Mouse (Mus musculus) heart, adult 2 months (tissue): ENCODE measurements at regions not wholly inside any gene's neighbourhood (a gene's known extent, or its start where the extent isn't known, plus 50 kb on each side); places are given as distances from the start of the nearest gene placed in this dataset.

Source experiments
- DNase-seq, 2 experiments: peaks; one replicate each; pipeline ENCODE4 v3.0.0; 2021
- H3K27ac ChIP-seq: fragments of 200-600 bp; 2 replicates; pipeline ENCODE4 v1.8.1; 2022
- H3K27me3 ChIP-seq: fragments of 200-500 bp; 2 replicates; pipeline ENCODE4 v1.6.1; 2012; ENCODE audit warnings: mild to moderate bottlenecking, low read length, inconsistent platforms, mixed read lengths; ENCODE audit not compliant: control insufficient read depth, insufficient read depth
- H3K36me3 ChIP-seq: fragments of 200-500 bp; 2 replicates; pipeline ENCODE4 v1.6.1; 2012; ENCODE audit warnings: low read length, inconsistent platforms; ENCODE audit not compliant: control insufficient read depth, insufficient read depth
- H3K4me1 ChIP-seq: fragments of 200-500 bp; 2 replicates; pipeline ENCODE4 v1.6.1; 2011; ENCODE audit warnings: low read length; ENCODE audit not compliant: control insufficient read depth, insufficient read depth
- H3K4me3 ChIP-seq: fragments of 200-600 bp; 2 replicates; pipeline ENCODE4 v1.8.1; 2022
- H3K79me2 ChIP-seq: fragments of 200-500 bp; replicated peaks from 2 replicates; pipeline ENCODE4 v1.6.1; 2012; ENCODE audit warnings: mild to moderate bottlenecking, inconsistent platforms, low read length, moderate library complexity, mixed read lengths; ENCODE audit not compliant: control insufficient read depth, insufficient read depth
- H3K9ac ChIP-seq: fragments of 200-500 bp; 2 replicates; pipeline ENCODE4 v1.6.1; 2012; ENCODE audit warnings: low read depth, mild to moderate bottlenecking, control low read depth, inconsistent platforms, low read length, mixed read lengths
- CTCF ChIP-seq: fragments of 200-600 bp; IDR thresholded peaks from 2 replicates; pipeline ENCODE4 v1.8.1; 2022; ENCODE audit warnings: antibody characterized with exemption, mild to moderate bottlenecking, moderate library complexity
- EP300 ChIP-seq: fragments of 200-500 bp; IDR thresholded peaks from 2 replicates; pipeline ENCODE4 v1.6.1; 2011; ENCODE audit warnings: low read depth, low read length, control low read depth; ENCODE audit not compliant: insufficient read depth
- POLR2A ChIP-seq: fragments of 200-500 bp; IDR thresholded peaks from 2 replicates; pipeline ENCODE4 v1.6.1; 2011; ENCODE audit warnings: mild to moderate bottlenecking, low read depth, low read length, control low read depth; ENCODE audit not compliant: insufficient read depth
- WGBS: fragments of 180-500 bp; shearing (Covaris S2); methylation state at CpG from one replicate; pipeline ENCODE4 v1.1.7; 2018; 5-methylcytosine and 5-hydroxymethylcytosine counted together
- intact Hi-C: fragments of 180-260 bp; cut with DNase I; formaldehyde crosslinking; loops from one replicate; pipeline ENCODE4 v1.15.1; 2025

- Histone ChIP-seq H3K9ac (no peak overlapping the region), H3K27ac (no peak overlapping the region), H3K4me3 (no peak overlapping the region), H3K36me3 (no peaks in the 10 kb centered on the region), H3K27me3 (no peaks in the 10 kb centered on the region), H3K79me2 (no peaks in the 10 kb centered on the region), H3K4me1 (no peaks in the 10 kb centered on the region)
- 65% methylated on average over 1 of the region's 1 CpGs for WGBS
- TF ChIP-seq EP300 (no peak), CTCF (no peak), POLR2A (no peak)
- no peak for DNase-seq
- intact Hi-C loops, result loop anchor here (5.0 kb wide), 1 partner anchor 74 kb away; no protein-coding TSS in a partner anchor
Observed at GRCm38 (mm10) chr1:73663546-73663945, 460.7 kb downstream of the Tns1 start.

- TF ChIP-seq POLR2A, result no peak
- TF ChIP-seq CTCF, result no peak
- TF ChIP-seq EP300, result no peak
- Histone ChIP-seq H3K36me3 (no peaks in the 10 kb centered on the region), H3K4me1 (peaks cover 9% of the 10 kb centered on the region), H3K4me3 (no peak overlapping the region), H3K27ac (no peak overlapping the region), H3K9ac (no peak overlapping the region), H3K27me3 (no peaks in the 10 kb centered on the region), H3K79me2 (no peaks in the 10 kb centered on the region)
- DNase-seq, result peak in 1 of 2 experiments; percentile 24
- WGBS, result 45% methylated on average over 3 of the region's 3 CpGs
- intact Hi-C loops, result no loop called here
Observed at GRCm38 (mm10) chr1:73645011-73645410, 479.2 kb downstream of the Tns1 start.

GRCm38 (mm10) chr1:73644394-73644793, 479.9 kb downstream of the Tns1 start:
- 39% methylated on average over 5 of the region's 5 CpGs for WGBS
- intact Hi-C loops, result no loop called here
- Histone ChIP-seq H3K36me3 (no peaks in the 10 kb centered on the region), H3K9ac (no peak overlapping the region), H3K79me2 (no peaks in the 10 kb centered on the region), H3K4me1 (peaks cover 9% of the 10 kb centered on the region), H3K27ac (0 out of 2 replicates have a peak overlapping the region, but pooled peaks have one; percentile 18), H3K4me3 (no peak overlapping the region), H3K27me3 (no peaks in the 10 kb centered on the region)
- TF ChIP-seq EP300, result no peak
- TF ChIP-seq POLR2A, result peak; percentile 27; the same call in 1 of the 2 replicates
- peak; percentile 33 to 53 for DNase-seq

GRCm38 (mm10) chr1:73643431-73643830, 480.8 kb downstream of the Tns1 start:
- intact Hi-C loops, result no loop called here
- Histone ChIP-seq H3K27me3 (no peaks in the 10 kb centered on the region), H3K4me3 (no peak overlapping the region), H3K27ac (no peak overlapping the region), H3K9ac (no peak overlapping the region), H3K79me2 (no peaks in the 10 kb centered on the region), H3K4me1 (peaks cover 9% of the 10 kb centered on the region), H3K36me3 (no peaks in the 10 kb centered on the region)
- no peak for TF ChIP-seq POLR2A
- TF ChIP-seq EP300, result no peak
- WGBS, result 79% methylated on average over 5 of the region's 5 CpGs
- no peak for DNase-seq

GRCm38 (mm10) chr1:73642691-73643109, 481.5 kb downstream of the Tns1 start:
- intact Hi-C loops, result no loop called here
- H3K4me3 ChIP-seq, result no peak overlapping the region
- H3K4me1 ChIP-seq, result peaks cover 9% of the 10 kb centered on the region
- no peak overlapping the region for H3K9ac ChIP-seq
- no peaks in the 10 kb centered on the region for H3K36me3 ChIP-seq
- H3K27ac ChIP-seq, result no peak overlapping the region
- no peaks in the 10 kb centered on the region for H3K79me2 ChIP-seq
- no peaks in the 10 kb centered on the region for H3K27me3 ChIP-seq
- no peak for DNase-seq
- 74% methylated on average over 7 of the region's 7 CpGs for WGBS
- TF ChIP-seq CTCF (no peak), EP300 (no peak), POLR2A (no peak)

DNA sequence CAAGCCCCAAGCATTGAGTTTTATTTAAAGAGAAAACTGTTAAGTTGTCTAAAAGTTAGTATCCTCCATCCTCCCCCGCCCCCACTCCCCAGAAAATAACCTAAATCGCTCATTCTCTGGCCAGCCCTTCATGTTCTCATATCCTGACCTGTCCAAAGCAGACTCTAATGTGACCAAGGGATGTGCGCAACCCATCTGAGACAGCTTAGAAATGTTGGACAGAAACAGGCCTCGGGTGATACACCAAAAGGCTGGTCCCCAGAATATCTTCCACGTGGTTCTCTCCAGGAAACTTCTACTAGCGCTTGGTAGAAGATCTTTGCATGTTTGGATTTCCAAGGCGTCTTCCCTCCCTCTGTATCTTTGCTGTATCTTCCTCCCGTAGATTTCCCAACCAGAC, 482.8 kb downstream of the Tns1 start:
- Histone ChIP-seq H3K4me3 (no peak overlapping the region), H3K79me2 (no peaks in the 10 kb centered on the region), H3K4me1 (peaks cover 9% of the 10 kb centered on the region), H3K27ac (no peak overlapping the region), H3K36me3 (no peaks in the 10 kb centered on the region), H3K27me3 (no peaks in the 10 kb centered on the region), H3K9ac (no peak overlapping the region)
- 84% methylated on average over 8 of the region's 8 CpGs for WGBS
- no peak for TF ChIP-seq CTCF
- no peak for TF ChIP-seq EP300
- TF ChIP-seq POLR2A, result no peak
- DNase-seq, result no peak
- intact Hi-C loops, result no loop called here

DNA sequence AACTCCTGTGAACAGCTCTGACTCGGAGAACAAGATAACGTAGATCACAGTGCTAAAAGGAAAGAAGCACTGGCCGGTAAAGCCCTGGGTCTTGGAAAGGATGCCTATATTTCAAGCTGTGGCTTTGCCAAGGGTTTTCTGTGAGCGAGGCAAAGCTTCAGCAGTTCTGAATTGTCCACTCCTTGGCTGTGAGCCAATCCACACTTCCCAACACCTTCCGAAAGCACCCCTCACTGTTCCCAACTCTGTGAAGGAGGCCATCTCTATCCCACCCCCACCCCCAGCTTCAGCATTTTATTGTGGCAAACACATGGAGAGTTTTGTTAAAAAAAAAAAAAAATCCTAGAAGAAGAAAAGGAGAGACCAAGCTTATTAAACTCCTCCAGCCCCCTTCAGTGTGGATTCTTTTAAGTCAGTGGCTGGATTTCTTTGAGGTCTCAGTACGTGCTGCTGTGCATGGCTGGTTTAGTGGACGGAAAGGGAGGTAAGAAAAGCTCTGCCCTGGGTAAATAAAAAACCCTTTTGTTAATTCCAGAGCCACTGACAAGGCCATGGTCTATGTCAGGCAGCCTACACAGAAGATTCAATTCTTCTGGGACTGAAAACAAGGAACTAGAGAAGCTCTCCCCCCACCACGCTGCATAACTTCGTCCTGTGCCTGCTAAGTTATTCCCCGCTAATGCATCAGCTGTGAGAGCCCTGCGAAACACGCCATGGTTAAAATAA, 483.4 kb downstream of the Tns1 start:
- Histone ChIP-seq H3K9ac (no peak overlapping the region), H3K36me3 (no peaks in the 10 kb centered on the region), H3K4me1 (peaks cover 9% of the 10 kb centered on the region), H3K4me3 (no peak overlapping the region), H3K27me3 (no peaks in the 10 kb centered on the region), H3K27ac (no peak overlapping the region), H3K79me2 (no peaks in the 10 kb centered on the region)
- no peak for DNase-seq
- 62% methylated on average over 12 of the region's 12 CpGs for WGBS
- intact Hi-C loops, result no loop called here
- no peak for TF ChIP-seq EP300
